Mouse (Mus musculus) thymus, adult 2 months (tissue): Measurements from ENCODE around the gene Slc39a13. TPM values are rescaled to one million over a fixed set of nuclear protein-coding genes. Genes with fewer than 3 reads are reported as not detected.

Experiments
- DNase-seq: peaks from one replicate; pipeline ENCODE4 v3.0.0; 2021
- H3K27ac ChIP-seq: fragments of 200-500 bp; 2 replicates; pipeline ENCODE4 v1.5.1; 2012; ENCODE audit warnings: low read length, control low read depth; ENCODE audit not compliant: control insufficient read depth, insufficient read depth
- H3K27me3 ChIP-seq: fragments of 200-500 bp; 2 replicates; pipeline ENCODE4 v1.6.1; 2012; ENCODE audit warnings: mild to moderate bottlenecking, low read length, moderate library complexity, mixed read lengths; ENCODE audit not compliant: control insufficient read depth, insufficient read depth
- H3K36me3 ChIP-seq: fragments of 200-500 bp; 2 replicates; pipeline ENCODE4 v1.6.1; 2012; ENCODE audit warnings: mild to moderate bottlenecking, low read length, moderate library complexity; ENCODE audit not compliant: control insufficient read depth, insufficient read depth
- H3K4me1 ChIP-seq: fragments of 200-500 bp; replicated peaks from 2 replicates; pipeline ENCODE4 v1.6.1; 2012; ENCODE audit warnings: low read length; ENCODE audit not compliant: control insufficient read depth, insufficient read depth
- H3K4me3 ChIP-seq: fragments of 200-500 bp; 2 replicates; pipeline ENCODE4 v1.5.1; 2012; ENCODE audit warnings: mild to moderate bottlenecking, low read length, control low read depth, moderate library complexity; ENCODE audit not compliant: control insufficient read depth, insufficient read depth
- CTCF ChIP-seq: fragments of 200-500 bp; IDR thresholded peaks from 2 replicates; pipeline ENCODE4 v1.5.1; 2012; ENCODE audit warnings: mild to moderate bottlenecking, control low read depth, low read length, moderate library complexity, borderline replicate concordance; ENCODE audit not compliant: control insufficient read depth, poor library complexity, insufficient read depth; ENCODE audit errors: extremely low read depth
- POLR2A ChIP-seq: fragments of 200-500 bp; IDR thresholded peaks from 2 replicates; pipeline ENCODE4 v1.6.1; 2012; ENCODE audit warnings: mild to moderate bottlenecking, low read length, control low read depth, moderate library complexity; ENCODE audit not compliant: control insufficient read depth, poor library complexity, insufficient read depth; ENCODE audit errors: extremely low read depth
- WGBS: fragments of 180-500 bp; shearing (Covaris S2); methylation state at CpG from one replicate; pipeline ENCODE4 v1.1.7; 2018; 5-methylcytosine and 5-hydroxymethylcytosine counted together
- polyA plus RNA-seq: library from polyadenylated mRNA; depleted of rRNA; stranded (reverse); fragments of >200 nt; gene quantifications from 2 replicates; pipeline ENCODE4 v1.2.3, GENCODE M21; 2012

The Slc39a13 gene
- polyA plus RNA-seq, 1 experiment, result 59.0 TPM

DNA sequence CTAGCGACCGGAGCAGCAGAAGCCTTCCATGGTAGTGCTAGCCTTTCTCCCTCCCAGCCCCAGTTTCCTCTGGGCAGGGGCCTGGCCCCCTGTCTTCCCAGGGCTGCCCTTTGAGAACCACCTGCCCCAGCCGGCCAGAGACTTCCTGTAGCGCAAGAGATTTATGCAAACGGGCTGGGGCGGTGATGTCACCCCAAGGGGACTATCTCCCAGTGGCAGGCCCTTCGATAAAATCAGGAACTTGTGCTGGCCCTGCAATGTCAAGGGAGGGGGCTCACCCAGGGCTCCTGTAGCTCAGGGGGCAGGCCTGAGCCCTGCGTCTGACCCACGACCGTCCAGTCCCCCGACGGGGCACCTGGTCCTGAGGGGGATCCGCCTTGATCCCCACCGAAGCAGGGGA, 26.3 kb upstream of the Slc39a13 start:
- WGBS, result 36% methylated on average over 14 of the region's 14 CpGs
- H3K27me3 ChIP-seq, result no peaks in the 10 kb centered on the region
- no peak overlapping the region; the same call in 1 of the 2 replicates for H3K27ac ChIP-seq
- no peak for DNase-seq
- peaks cover 4% of the 10 kb centered on the region; the same call in 1 of the 2 replicates for H3K4me1 ChIP-seq
- TF ChIP-seq POLR2A (no peak), CTCF (no peak)
- peak overlapping the region; percentile 18 for H3K4me3 ChIP-seq
- H3K36me3 ChIP-seq, result no peaks in the 10 kb centered on the region

DNA sequence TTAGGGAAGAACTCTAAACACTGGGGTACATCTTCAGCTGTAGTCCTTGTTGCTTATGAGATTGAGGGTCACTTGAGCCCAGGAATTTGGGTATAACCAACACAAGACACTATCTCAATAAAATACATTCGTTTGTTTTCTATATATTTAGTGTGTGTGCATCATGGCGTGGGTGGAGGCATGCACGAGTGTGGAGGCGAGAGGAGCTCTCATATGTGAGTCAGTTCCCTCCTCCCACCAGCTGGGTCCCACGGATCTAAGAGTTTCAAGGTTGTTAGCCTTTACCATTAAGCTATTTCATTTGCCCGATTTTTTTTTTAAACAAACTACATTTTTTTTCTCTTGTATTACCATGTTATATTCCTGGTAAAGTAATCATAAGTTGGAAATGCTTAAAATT, 20.6 kb upstream of the Slc39a13 start:
- no peaks in the 10 kb centered on the region for H3K27me3 ChIP-seq
- TF ChIP-seq CTCF (no peak), POLR2A (no peak)

DNA sequence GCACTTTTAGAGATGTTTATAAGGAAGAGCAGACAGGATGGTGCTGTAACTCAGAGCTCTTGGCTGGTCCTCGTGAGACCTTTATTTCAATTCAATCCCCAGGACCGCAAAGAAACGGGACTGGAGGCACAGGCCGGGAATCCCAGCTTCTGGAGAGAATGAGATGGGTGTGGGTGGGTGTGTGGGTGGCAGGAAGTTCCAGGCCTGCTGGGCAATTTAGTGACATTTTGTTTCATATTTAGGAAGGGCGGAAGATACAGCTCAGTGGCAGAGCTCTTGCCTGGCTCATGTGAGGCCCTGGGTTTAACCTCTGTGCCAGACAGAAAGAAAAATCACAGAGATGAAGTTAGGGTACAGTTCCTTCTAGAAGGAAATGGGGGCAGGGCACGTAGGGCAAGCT, 20.0 kb upstream of the Slc39a13 start:
- no peaks in the 10 kb centered on the region for H3K27me3 ChIP-seq
- H3K4me1 ChIP-seq, result peaks cover 14% of the 10 kb centered on the region
- DNase-seq, result no peak
- no peak overlapping the region for H3K4me3 ChIP-seq
- no peaks in the 10 kb centered on the region for H3K36me3 ChIP-seq
- 90% methylated on average over 6 of the region's 6 CpGs for WGBS
- no peak overlapping the region for H3K27ac ChIP-seq
- TF ChIP-seq POLR2A, result no peak
- TF ChIP-seq CTCF, result no peak

More for the DNA sequence above, 20.6 kb upstream of the Slc39a13 start:
- H3K4me1 ChIP-seq, result peaks cover 14% of the 10 kb centered on the region
- 91% methylated on average over 6 of the region's 6 CpGs for WGBS
- H3K27ac ChIP-seq, result no peak overlapping the region
- DNase-seq, result no peak
- no peak overlapping the region for H3K4me3 ChIP-seq
- H3K36me3 ChIP-seq, result no peaks in the 10 kb centered on the region

DNA sequence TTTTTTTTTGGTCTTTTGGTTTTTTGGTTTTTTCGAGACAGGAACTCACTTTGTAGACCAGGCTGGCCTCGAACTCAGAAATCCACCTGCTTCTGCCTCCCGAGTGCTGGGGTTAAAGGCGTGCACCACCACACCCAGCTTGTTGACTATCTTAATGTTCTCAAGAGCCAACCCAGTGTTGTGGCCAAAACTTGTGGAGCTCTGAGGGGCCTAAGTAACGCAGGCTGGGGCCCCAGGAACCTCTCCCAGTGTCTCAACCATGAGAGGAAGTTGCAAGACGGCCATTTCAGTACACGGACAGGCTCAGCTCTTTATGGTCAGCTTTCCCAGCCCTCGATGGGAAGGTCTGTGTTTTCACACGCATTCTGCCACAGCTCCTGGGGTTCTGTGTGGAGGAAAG, 18.8 kb upstream of the Slc39a13 start:
- TF ChIP-seq POLR2A (no peak), CTCF (no peak)
- DNase-seq, result no peak
- no peak overlapping the region for H3K27ac ChIP-seq
- H3K27me3 ChIP-seq, result no peaks in the 10 kb centered on the region
- H3K36me3 ChIP-seq, result no peaks in the 10 kb centered on the region
- 54% methylated on average over 9 of the region's 9 CpGs for WGBS
- H3K4me3 ChIP-seq, result no peak overlapping the region
- peaks cover 14% of the 10 kb centered on the region for H3K4me1 ChIP-seq

DNA sequence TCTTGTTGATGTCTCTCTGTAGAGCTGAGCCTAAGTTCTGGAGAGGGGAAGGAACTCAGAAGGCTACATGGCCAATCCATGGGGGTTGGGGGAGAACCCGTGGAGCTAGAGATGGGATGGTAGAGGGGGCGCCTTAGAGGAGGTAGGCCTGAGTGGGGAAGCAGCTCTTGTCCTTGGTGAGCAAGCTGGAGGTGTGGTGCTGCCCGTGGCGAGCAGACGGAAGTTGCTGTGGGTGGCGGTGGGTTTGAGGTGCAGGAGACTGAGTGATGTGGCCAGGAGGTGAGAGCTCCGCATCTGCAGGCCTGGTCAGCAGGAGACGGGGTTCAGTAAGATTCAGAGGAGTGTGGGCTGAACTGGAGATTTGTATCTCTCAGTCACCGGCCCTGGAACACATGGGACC, 17.2 kb upstream of the Slc39a13 start:
- no peak overlapping the region for H3K4me3 ChIP-seq
- no peaks in the 10 kb centered on the region for H3K27me3 ChIP-seq
- WGBS, result 11% methylated on average over 9 of the region's 9 CpGs
- TF ChIP-seq POLR2A, result no peak
- peaks cover 29% of the 10 kb centered on the region for H3K4me1 ChIP-seq
- H3K36me3 ChIP-seq, result no peaks in the 10 kb centered on the region
- no peak overlapping the region for H3K27ac ChIP-seq
- no peak for DNase-seq

DNA sequence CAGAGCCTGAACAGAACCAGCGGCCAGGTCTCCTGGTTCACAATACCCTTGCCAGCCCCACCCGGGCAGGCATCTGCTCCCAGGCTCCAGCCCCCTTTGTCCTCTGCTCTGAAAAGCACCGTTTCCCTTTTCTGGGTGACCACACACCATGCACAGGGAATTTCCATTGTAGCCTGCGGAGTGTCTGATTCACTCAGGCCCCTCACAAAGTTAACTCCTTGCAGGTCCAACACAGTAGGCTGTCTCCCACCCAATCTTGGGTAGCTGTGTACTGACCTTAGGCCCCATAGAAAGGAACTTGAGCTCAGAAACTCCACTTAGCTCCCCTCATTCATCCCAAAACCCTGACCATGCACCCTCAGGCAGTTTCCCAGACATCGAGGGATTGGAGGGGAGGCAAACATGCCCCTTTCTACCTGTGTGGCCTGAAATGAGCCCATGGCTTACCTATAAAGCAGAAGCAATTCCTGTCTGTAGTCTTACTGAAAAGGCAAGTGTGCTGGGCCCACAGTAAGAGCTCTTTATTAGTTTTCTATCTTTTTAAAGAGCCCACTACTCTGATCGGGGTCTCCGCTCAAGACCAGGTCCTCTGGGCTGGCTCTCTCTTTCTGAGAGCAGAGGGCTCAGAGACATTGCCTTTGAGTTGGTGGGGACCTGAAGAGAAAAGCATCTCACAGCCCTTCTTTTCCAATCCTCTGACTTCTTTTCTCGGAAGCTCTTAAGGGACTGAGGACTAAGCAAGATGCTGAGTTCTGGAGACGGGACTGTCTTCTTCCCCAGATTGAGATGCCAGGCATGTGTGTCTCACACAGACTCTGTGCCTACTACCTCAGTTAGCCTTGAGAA, 16.4 kb upstream of the Slc39a13 start:
- Histone ChIP-seq H3K4me3 (no peak overlapping the region), H3K27me3 (no peaks in the 10 kb centered on the region), H3K4me1 (peaks cover 38% of the 10 kb centered on the region), H3K27ac (peak overlapping the region; percentile 10; the same call in 1 of the 2 replicates), H3K36me3 (no peaks in the 10 kb centered on the region)
- no peak for DNase-seq
- TF ChIP-seq POLR2A (no peak), CTCF (no peak)
- 81% methylated on average over 9 of the region's 9 CpGs for WGBS
